Mouse (Mus musculus) heart, embryonic 14.5 days (tissue): Measurements from ENCODE around the gene Ndufaf2. TPM values are rescaled to one million over a fixed set of nuclear protein-coding genes. Genes with fewer than 3 reads are reported as not detected.

Experiments
- ATAC-seq: fragments of 200-750 bp; cut with Nextera tagmentation; 2 replicates; pipeline ENCODE4 v1.8.0; 2017; ENCODE audit warnings: low read depth, moderate TSS enrichment; ENCODE audit not compliant: insufficient number of reproducible peaks, insufficient read depth, low FRiP score
- H3K27ac ChIP-seq, 2 experiments: fragments of 200-500 bp in 1 of 2; fragments of 300-500 bp in 1 of 2; sonication (generic) in 1 of 2; replicated peaks in 1 of 2; 2 replicates each; pipeline ENCODE4 v1.5.1; 2012 to 2014; ENCODE audit warnings: low read depth in 2 of 2, low read length in 2 of 2, control low read depth in 1 of 2, mild to moderate bottlenecking in 1 of 2, mixed read lengths in 1 of 2; ENCODE audit not compliant: control insufficient read depth in 1 of 2, insufficient read depth in 1 of 2
- H3K27me3 ChIP-seq: fragments of 300-500 bp; sonication (generic); 2 replicates; pipeline ENCODE4 v1.6.1; 2014; ENCODE audit warnings: mild to moderate bottlenecking, low read length, control low read depth; ENCODE audit not compliant: control insufficient read depth, insufficient read depth
- H3K36me3 ChIP-seq: fragments of 300-500 bp; sonication (generic); 2 replicates; pipeline ENCODE4 v1.6.1; 2014; ENCODE audit warnings: mild to moderate bottlenecking, control low read depth, low read length, mixed read lengths; ENCODE audit not compliant: control insufficient read depth, insufficient read depth
- H3K4me1 ChIP-seq, 2 experiments: fragments of 200-500 bp in 1 of 2; fragments of 300-500 bp in 1 of 2; sonication (generic) in 1 of 2; 2 replicates each; pipeline ENCODE4 v1.6.1; 2012 to 2014; ENCODE audit warnings: low read length in 2 of 2, control low read depth in 1 of 2, mixed read lengths in 1 of 2; ENCODE audit not compliant: control insufficient read depth in 2 of 2, insufficient read depth in 2 of 2
- H3K4me2 ChIP-seq: fragments of 300-500 bp; sonication (generic); 2 replicates; pipeline ENCODE4 v1.6.1; 2014; ENCODE audit warnings: mild to moderate bottlenecking, low read length
- H3K4me3 ChIP-seq, 2 experiments: fragments of 200-500 bp in 1 of 2; fragments of 300-500 bp in 1 of 2; sonication (generic) in 1 of 2; 2 replicates each; pipeline ENCODE4 v1.5.1; 2012 to 2014; ENCODE audit warnings: low read length in 2 of 2, mild to moderate bottlenecking in 2 of 2, control low read depth in 1 of 2, low read depth in 1 of 2, moderate library complexity in 1 of 2; ENCODE audit not compliant: control insufficient read depth in 1 of 2, insufficient read depth in 1 of 2
- H3K9ac ChIP-seq: fragments of 300-500 bp; sonication (generic); 2 replicates; pipeline ENCODE4 v1.6.1; 2014; ENCODE audit warnings: mild to moderate bottlenecking, low read length
- H3K9me3 ChIP-seq: fragments of 300-500 bp; sonication (generic); 2 replicates; pipeline ENCODE4 v1.6.1; 2016; ENCODE audit warnings: low read length, control low read depth; ENCODE audit not compliant: control insufficient read depth
- WGBS: fragments of 180-500 bp; shearing (Covaris S2); extraction: QIAGEN DNeasy Blood & Tissue Kit; methylation state at CpG from one replicate; pipeline ENCODE4 v1.1.7; 2014; 5-methylcytosine and 5-hydroxymethylcytosine counted together
- polyA plus RNA-seq: library from polyadenylated mRNA; unstranded; fragments of >200 nt; fragmentation: Nextera tagmentation; extraction: Ambion mirVana; gene quantifications from 2 replicates; pipeline ENCODE4 v1.2.1, GENCODE M21; 2014

Ndufaf2 gene
- polyA plus RNA-seq, 1 experiment from 2014 or later, result 56.8 TPM

GRCm38 (mm10) chr13:108063374-108064134, 94.9 kb downstream of the Ndufaf2 start:
- Histone ChIP-seq H3K9ac (no peak overlapping the region), H3K4me1 (no peaks in the 10 kb centered on the region), H3K4me3 (no peak overlapping the region), H3K36me3 (no peaks in the 10 kb centered on the region), H3K4me2 (no peak overlapping the region), H3K9me3 (no peaks in the 10 kb centered on the region), H3K27ac (no peak overlapping the region), H3K27me3 (no peaks in the 10 kb centered on the region)
- no peak for ATAC-seq
- WGBS, result 86% methylated on average over 11 of the region's 11 CpGs

- no peak overlapping the region for H3K27ac ChIP-seq
These were observed 95.5 kb downstream of the Ndufaf2 start for GRCm38 (mm10) chr13:108062900-108063299.

GRCm38 (mm10) chr13:108060936-108061578, 97.4 kb downstream of the Ndufaf2 start:
- H3K4me1 ChIP-seq, result no peaks in the 10 kb centered on the region
- H3K27me3 ChIP-seq, result no peaks in the 10 kb centered on the region
- H3K36me3 ChIP-seq, result no peaks in the 10 kb centered on the region
- no peak overlapping the region for H3K4me3 ChIP-seq
- ATAC-seq, result no peak
- no peak overlapping the region for H3K9ac ChIP-seq
- 70% methylated on average over 8 of the region's 8 CpGs for WGBS
- H3K27ac ChIP-seq, result no peak overlapping the region
- no peaks in the 10 kb centered on the region for H3K9me3 ChIP-seq
- no peak overlapping the region for H3K4me2 ChIP-seq

More at GRCm38 (mm10) chr13:108062900-108063299, 95.5 kb downstream of the Ndufaf2 start:
- Histone ChIP-seq H3K4me2 (no peak overlapping the region), H3K4me1 (no peaks in the 10 kb centered on the region), H3K36me3 (no peaks in the 10 kb centered on the region), H3K9ac (no peak overlapping the region), H3K27me3 (no peaks in the 10 kb centered on the region), H3K4me3 (no peak overlapping the region), H3K9me3 (no peaks in the 10 kb centered on the region)
- ATAC-seq, result no peak
- WGBS, result 64% methylated on average over 5 of the region's 5 CpGs

- no peaks in the 10 kb centered on the region for H3K9me3 ChIP-seq
- H3K27ac ChIP-seq, result no peak overlapping the region
- no peaks in the 10 kb centered on the region for H3K4me1 ChIP-seq
- no peaks in the 10 kb centered on the region for H3K27me3 ChIP-seq
- no peaks in the 10 kb centered on the region for H3K36me3 ChIP-seq
- no peak overlapping the region for H3K4me3 ChIP-seq
- no peak for ATAC-seq
- no peak overlapping the region for H3K9ac ChIP-seq
- whole genome bisulfite sequencing, result 62% methylated on average over 7 of the region's 7 CpGs
- H3K4me2 ChIP-seq, result no peak overlapping the region
These were observed 98.0 kb downstream of the Ndufaf2 start for GRCm38 (mm10) chr13:108060286-108060885.

- H3K36me3 ChIP-seq, result no peaks in the 10 kb centered on the region
- ATAC-seq, result no peak
- H3K4me3 ChIP-seq, result no peak overlapping the region
- H3K27me3 ChIP-seq, result no peaks in the 10 kb centered on the region
- no peak overlapping the region for H3K4me2 ChIP-seq
- H3K9ac ChIP-seq, result no peak overlapping the region
- H3K9me3 ChIP-seq, result no peaks in the 10 kb centered on the region
- 65% methylated on average over 3 of the region's 3 CpGs for whole genome bisulfite sequencing
- no peaks in the 10 kb centered on the region for H3K4me1 ChIP-seq
- H3K27ac ChIP-seq, result no peak overlapping the region
These were observed 101.5 kb downstream of the Ndufaf2 start for GRCm38 (mm10) chr13:108056896-108057295.

GRCm38 (mm10) chr13:108047364-108047763, 111.1 kb downstream of the Ndufaf2 start:
- Histone ChIP-seq H3K36me3 (peaks cover 30% of the 10 kb centered on the region), H3K9me3 (no peaks in the 10 kb centered on the region), H3K4me3 (no peak overlapping the region), H3K27ac (no peak overlapping the region), H3K4me1 (peaks cover 5 to 17% of the 10 kb centered on the region in 2 experiments; a peak in 3 of 4 replicates), H3K27me3 (no peaks in the 10 kb centered on the region), H3K9ac (no peak overlapping the region), H3K4me2 (no peak overlapping the region)
- WGBS, result 80% methylated on average over 6 of the region's 6 CpGs
- ATAC-seq, result no peak

GRCm38 (mm10) chr13:108046891-108047290, 111.5 kb downstream of the Ndufaf2 start:
- no peak overlapping the region for H3K9ac ChIP-seq
- WGBS, result 72% methylated on average over 6 of the region's 6 CpGs
- H3K4me2 ChIP-seq, result no peak overlapping the region
- no peak overlapping the region for H3K4me3 ChIP-seq
- peaks cover 30% of the 10 kb centered on the region for H3K36me3 ChIP-seq
- no peaks in the 10 kb centered on the region for H3K9me3 ChIP-seq
- no peak overlapping the region for H3K27ac ChIP-seq
- H3K4me1 ChIP-seq, result peaks cover 5 to 17% of the 10 kb centered on the region in 2 experiments; a peak in 3 of 4 replicates
- no peak for ATAC-seq
- H3K27me3 ChIP-seq, result no peaks in the 10 kb centered on the region
